ENCODE assay signal across 8 mouse cellular contexts in the genomic region with DNA sequence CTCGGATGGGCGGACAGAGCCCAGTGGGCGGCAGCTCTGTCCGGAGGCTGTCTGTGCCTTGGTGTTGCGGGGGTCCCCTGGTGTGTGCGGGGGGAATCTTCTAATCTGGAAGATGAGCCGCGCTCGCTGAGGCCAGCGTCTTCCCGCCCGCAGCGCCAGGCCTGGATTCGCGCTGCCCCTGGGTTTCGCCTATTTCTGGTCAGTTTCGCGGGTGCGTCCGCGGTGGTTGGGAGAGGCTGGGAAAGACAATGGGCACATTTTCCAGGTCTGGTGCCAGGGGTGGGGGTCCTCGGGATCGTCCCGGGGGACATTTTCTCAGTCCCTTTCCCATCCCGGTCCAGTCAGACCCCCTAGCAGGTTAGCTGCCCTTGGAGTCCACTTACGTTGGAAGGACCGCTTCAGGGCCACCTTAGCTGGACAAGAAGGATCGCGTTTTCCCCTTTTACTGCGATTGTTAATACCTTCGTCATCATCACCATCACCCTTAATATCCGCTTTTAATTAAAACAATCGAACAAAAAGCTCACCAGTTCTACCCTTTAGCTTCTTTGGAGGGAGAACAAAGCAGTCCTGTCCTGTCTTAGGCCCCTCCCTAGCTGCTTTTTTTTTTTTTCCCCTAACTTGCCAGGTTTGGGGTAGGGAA. TPM values are rescaled to one million over a fixed set of nuclear protein-coding genes. Genes with fewer than 3 reads are reported as not detected.
DNase-seq lines count a peak whose midpoint lies in the region; ATAC-seq and TF ChIP-seq lines count a peak whose summit lies in the region.

No protein-coding gene starts in this region.

- peak overlapping the region; percentile 39 for H3K27ac ChIP-seq in embryonic facial prominence, embryonic 14.5 days (replicated peaks; ENCODE audit: low read depth, low read length)
- H3K27ac ChIP-seq in hindbrain, embryonic 13.5 days = peak overlapping the region; percentile 81

- ATAC-seq in embryonic facial prominence, embryonic 14.5 days (ENCODE audit: low read depth) = no peak
- ATAC-seq in hindbrain, embryonic 13.5 days (ENCODE audit: low FRiP score) = no peak
- ATAC-seq in megakaryocyte-erythroid progenitor cell, adult 5-6 weeks (replicated peaks; ENCODE audit: low FRiP score, low TSS enrichment, poor library complexity, severe bottlenecking) = peak; percentile 11; the same call in 1 of the 2 replicates

- TF ChIP-seq CTCF in lung, adult 2 months (IDR thresholded peaks at IDR 0.05; ENCODE audit: insufficient read depth, low read length) = no peak

- H3K27me3 ChIP-seq in embryonic facial prominence, embryonic 14.5 days (replicated peaks; ENCODE audit: control insufficient read depth, insufficient read depth, low read length) = peaks cover 97% of the 10 kb centered on the region
- H3K27me3 ChIP-seq in hindbrain, embryonic 13.5 days = peaks cover 98% of the 10 kb centered on the region

- no peak for TF ChIP-seq POLR2A in lung, adult 2 months (IDR thresholded peaks at IDR 0.05; ENCODE audit: borderline replicate concordance, extremely low read depth, low read depth, low read length)

- DNase-seq in lung, adult 2 months = peak; percentile 40
- no peak for DNase-seq in lung, postnatal 36 days
- DNase-seq in embryonic facial prominence, embryonic 14.5 days (ENCODE audit: low spot score) = no peak
- DNase-seq in thymus, postnatal 14 days = no peak
- DNase-seq in cerebellum, adult 8-10 months = no peak
- no peak for DNase-seq in ovary, postnatal 14 days (ENCODE audit: low spot score)

- H3K9ac ChIP-seq in embryonic facial prominence, embryonic 14.5 days (ENCODE audit: low read depth, low read length) = peak overlapping the region; percentile 42
- peak overlapping the region; percentile 65 for H3K9ac ChIP-seq in hindbrain, embryonic 13.5 days

- no peaks in the 10 kb centered on the region for H3K9me3 ChIP-seq in embryonic facial prominence, embryonic 14.5 days (ENCODE audit: control insufficient read depth, low read length)
- H3K9me3 ChIP-seq in hindbrain, embryonic 13.5 days = no peaks in the 10 kb centered on the region

- H3K4me2 ChIP-seq in embryonic facial prominence, embryonic 14.5 days (ENCODE audit: low read depth, low read length) = peak overlapping the region; percentile 62
- peak overlapping the region; percentile 23 for H3K4me2 ChIP-seq in hindbrain, embryonic 13.5 days

- H3K36me3 ChIP-seq in embryonic facial prominence, embryonic 14.5 days (ENCODE audit: control insufficient read depth, insufficient read depth, low read length) = no peaks in the 10 kb centered on the region
- no peaks in the 10 kb centered on the region for H3K36me3 ChIP-seq in hindbrain, embryonic 13.5 days

- 3% methylated on average over 33 of the region's 33 CpGs for WGBS in lung, adult 2 months
- 1% methylated on average over 31 of the region's 33 CpGs for WGBS in embryonic facial prominence, embryonic 14.5 days
- WGBS in hindbrain, embryonic 13.5 days = 2% methylated on average over 33 of the region's 33 CpGs

- H3K4me3 ChIP-seq in lung, adult 2 months (replicated peaks; ENCODE audit: extremely low read depth, low read depth, low read length) = peak overlapping the region; percentile 75
- peak overlapping the region; percentile 41 for H3K4me3 ChIP-seq in embryonic facial prominence, embryonic 14.5 days (ENCODE audit: low read depth, low read length)
- peak overlapping the region; percentile 33 for H3K4me3 ChIP-seq in hindbrain, embryonic 13.5 days

- H3K4me1 ChIP-seq in lung, adult 2 months (ENCODE audit: control insufficient read depth, insufficient read depth, low read length) = peaks cover 3% of the 10 kb centered on the region
- peaks cover 9% of the 10 kb centered on the region for H3K4me1 ChIP-seq in embryonic facial prominence, embryonic 14.5 days (ENCODE audit: control insufficient read depth, insufficient read depth, low read length)
- H3K4me1 ChIP-seq in hindbrain, embryonic 13.5 days (replicated peaks) = peaks cover 18% of the 10 kb centered on the region

RNA-seq across cellular contexts. Expression of gene Tal1, which starts 1.6 kb away (rescaled TPM):
- polyA plus RNA-seq in lung, adult 2 months (2012; rRNA removed) = 11.1 and 20.9 TPM in 2 replicates
- 1.3 and 1.6 TPM in 2 replicates for polyA plus RNA-seq in embryonic facial prominence, embryonic 14.5 days (2014; fragmentation: Nextera tagmentation; extraction: Ambion mirVana)
- polyA plus RNA-seq in hindbrain, embryonic 13.5 days (2015; fragmentation: Nextera tagmentation; extraction: Ambion mirVana) = 3.8 and 6.7 TPM in 2 replicates
- total RNA-seq in megakaryocyte-erythroid progenitor cell, adult 5-6 weeks (2014; fragmentation: Nextera tagmentation) = 99.5 and 115 TPM in 2 replicates
- 56.3 and 63.8 TPM in 2 replicates for total RNA-seq in megakaryocyte-erythroid progenitor cell, adult 5-6 weeks (2017)

RNA-seq across cellular contexts. Expression of gene Pdzk1ip1, which starts 30.7 kb away (rescaled TPM):
- 126 and 171 TPM in 2 replicates for polyA plus RNA-seq in lung, adult 2 months (2012; rRNA removed)
- polyA plus RNA-seq in embryonic facial prominence, embryonic 14.5 days (2014; fragmentation: Nextera tagmentation; extraction: Ambion mirVana) = 7.7 and 18.5 TPM in 2 replicates
- polyA plus RNA-seq in hindbrain, embryonic 13.5 days (2015; fragmentation: Nextera tagmentation; extraction: Ambion mirVana) = 5.5 and 10.3 TPM in 2 replicates
- total RNA-seq in megakaryocyte-erythroid progenitor cell, adult 5-6 weeks (2014; fragmentation: Nextera tagmentation) = 22.0 and 28.7 TPM in 2 replicates
- total RNA-seq in megakaryocyte-erythroid progenitor cell, adult 5-6 weeks (2017) = 5.9 and 34.2 TPM in 2 replicates

RNA-seq across cellular contexts. Expression of gene Stil, which starts 57.8 kb away (rescaled TPM):
- 0.26 and 0.28 TPM in 2 replicates for polyA plus RNA-seq in lung, adult 2 months (2012; rRNA removed)
- 11.8 and 14.1 TPM in 2 replicates for polyA plus RNA-seq in embryonic facial prominence, embryonic 14.5 days (2014; fragmentation: Nextera tagmentation; extraction: Ambion mirVana)
- polyA plus RNA-seq in hindbrain, embryonic 13.5 days (2015; fragmentation: Nextera tagmentation; extraction: Ambion mirVana) = 3.1 and 3.5 TPM in 2 replicates
- 22.9 and 27.8 TPM in 2 replicates for total RNA-seq in megakaryocyte-erythroid progenitor cell, adult 5-6 weeks (2014; fragmentation: Nextera tagmentation)
- total RNA-seq in megakaryocyte-erythroid progenitor cell, adult 5-6 weeks (2017) = 11.0 and 15.6 TPM in 2 replicates
